Mouse (Mus musculus): Measurements from ENCODE around the gene Tmem190. TPM values are rescaled to one million over a fixed set of nuclear protein-coding genes. Genes with fewer than 3 reads are reported as not detected.
"Not testable (repeated sequence)": the region's sequence is repeated elsewhere in the genome, so short reads cannot be mapped to it uniquely, and the experiment has no call there.

Tmem190 gene
- total RNA-seq, 2 experiments from 2014 or later: not detected

DNA sequence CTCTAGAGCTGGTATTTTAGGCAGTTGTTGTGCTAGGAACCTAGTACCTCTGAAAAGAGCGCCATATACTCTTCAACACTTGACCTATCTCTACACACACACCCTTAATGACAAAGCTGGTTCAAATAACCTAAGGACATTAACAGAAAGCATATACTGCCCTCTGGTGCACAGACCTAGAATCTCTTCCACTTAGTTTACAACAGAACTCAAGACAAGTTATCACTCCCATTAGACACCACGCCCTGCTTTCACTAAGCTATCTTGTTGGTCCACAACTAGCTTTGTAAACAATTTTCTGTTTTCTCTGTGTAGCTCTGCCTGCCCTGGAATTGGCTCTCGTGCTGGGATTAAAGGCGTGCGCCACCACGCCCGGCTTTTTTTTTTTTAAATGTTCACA is 24.0 kb downstream of the Tmem190 start:
- peak in 1 of 2 experiments; percentile 53 for DNase-seq
- intact Hi-C loops (cut with DNase I): loop anchor here (2.0 to 5.0 kb wide), 3 partner anchors 182 to 669 kb away; partner anchors contain the start of gene Leng8

GRCm38 (mm10) chr7:4811131-4811530 is 28.4 kb downstream of the Tmem190 start:
- not testable (repeated sequence) for DNase-seq
- intact Hi-C loops (cut with DNase I): loop anchor here (2.0 to 5.0 kb wide), 4 partner anchors 16 to 131 kb away; partner anchors contain the start of gene Nat14

- intact Hi-C loops (cut with DNase I): loop anchor here (2.0 to 5.0 kb wide), 4 partner anchors 17 to 130 kb away; partner anchors contain the start of gene Nat14
- DNase-seq: no peak
Measured at GRCm38 (mm10) chr7:4811842-4812302, 29.1 kb downstream of the Tmem190 start.

DNA sequence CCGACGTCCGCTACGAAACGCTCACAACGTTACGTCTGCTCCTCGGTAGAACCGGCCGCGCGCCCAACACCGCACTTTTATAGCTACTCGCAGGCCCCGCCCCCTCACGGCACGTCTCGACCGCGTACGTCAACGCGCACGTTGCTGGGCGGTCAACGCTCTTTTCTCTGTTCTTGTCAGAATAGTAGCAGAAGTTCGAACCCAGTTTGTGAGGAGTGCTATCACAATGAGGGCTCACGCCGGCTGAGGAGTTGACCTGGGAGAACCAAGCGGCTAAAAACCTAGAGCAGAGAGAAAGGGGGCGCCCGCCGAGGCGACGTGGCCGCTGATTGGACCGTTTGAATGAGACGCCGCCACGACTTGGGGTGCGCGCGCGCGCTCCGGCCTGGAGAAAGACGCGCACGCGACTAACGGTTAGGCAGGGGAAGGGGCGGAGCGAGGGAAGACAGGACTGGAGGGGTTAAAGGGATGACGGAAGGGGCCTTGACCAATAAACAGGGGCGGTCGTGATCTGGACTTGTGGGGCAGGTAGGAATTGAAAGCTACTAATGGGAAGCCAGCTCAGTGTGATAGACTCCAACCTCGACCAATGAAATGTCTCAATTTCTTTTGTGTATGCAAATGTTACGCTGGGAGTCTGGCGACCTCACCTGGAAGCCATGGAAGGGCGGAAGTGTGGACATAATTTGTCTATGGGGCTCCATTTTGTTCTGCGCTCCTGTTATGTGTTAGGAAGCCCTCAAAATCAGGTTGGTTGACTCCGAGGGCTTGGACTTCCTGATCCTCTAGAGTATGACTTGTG is 29.8 kb downstream of the Tmem190 start, which contains the start of gene Ube2s:
Ube2s (minus strand) TSS at position 288 of the 802 bp plus-strand sequence.
- intact Hi-C loops (cut with DNase I): loop anchor here (5.0 kb wide), 3 partner anchors 55 to 130 kb away; partner anchors contain the start of gene Nat14
- DNase-seq: peak; percentile 97 to 98

DNA sequence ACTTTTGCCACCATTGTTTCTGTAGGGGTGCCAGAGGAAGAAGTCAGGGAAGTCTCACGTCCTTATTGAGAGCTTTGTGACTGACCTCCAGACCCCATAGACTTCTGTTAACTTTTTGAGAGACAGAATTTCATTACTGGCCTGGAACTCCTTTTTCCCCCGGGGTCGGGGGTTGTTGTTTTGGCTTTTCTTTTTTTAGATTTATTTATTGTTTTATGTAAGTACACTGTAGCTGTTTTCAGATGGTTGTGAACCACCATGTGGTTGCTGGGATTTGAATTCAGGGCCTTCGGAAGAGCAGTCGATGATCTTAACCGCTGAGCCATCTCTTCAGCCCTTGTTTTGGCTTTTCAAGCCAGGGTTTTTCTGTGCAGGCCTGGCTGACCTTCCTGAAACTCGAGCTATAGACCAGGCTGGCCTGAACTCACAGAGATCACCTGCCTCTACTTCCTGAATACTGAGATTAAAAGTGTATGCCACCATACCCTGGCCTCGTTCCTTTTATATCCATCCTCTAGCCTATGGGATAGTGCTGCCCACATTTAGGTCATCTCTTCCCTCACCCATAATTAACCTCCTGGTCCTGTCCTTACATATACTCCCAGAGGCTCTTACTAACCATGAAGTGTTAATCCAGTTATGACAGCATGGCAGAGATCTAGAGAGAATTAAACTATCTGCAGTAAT is 30.5 kb downstream of the Tmem190 start:
- DNase-seq: no peak

DNA sequence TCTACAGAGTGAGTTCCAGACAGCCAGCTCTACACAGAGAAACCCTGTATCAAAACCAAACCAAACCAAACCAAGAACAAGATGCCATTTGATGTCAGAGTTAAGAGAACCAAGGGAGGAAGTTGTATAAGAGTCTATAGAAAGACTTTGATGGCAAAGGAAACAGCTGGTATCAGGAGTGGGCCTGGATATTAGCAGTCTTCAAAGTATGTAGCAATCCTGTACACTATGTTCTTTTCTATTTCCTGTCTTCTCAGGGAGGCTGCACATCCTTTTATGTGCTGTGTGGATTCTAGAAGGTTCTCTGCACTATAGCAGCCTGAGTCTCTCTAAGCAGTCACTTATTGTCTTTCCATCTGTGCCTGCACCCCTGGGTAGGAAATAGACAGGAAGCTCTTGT is 33.8 kb downstream of the Tmem190 start:
- intact Hi-C loops (cut with DNase I): no loop called here
- no peak for DNase-seq

More for the DNA sequence above, 30.5 kb downstream of the Tmem190 start:
- intact Hi-C loops (cut with DNase I): loop anchor here (5.0 kb wide), 3 partner anchors 54 to 129 kb away; partner anchors contain the start of gene Nat14

DNA sequence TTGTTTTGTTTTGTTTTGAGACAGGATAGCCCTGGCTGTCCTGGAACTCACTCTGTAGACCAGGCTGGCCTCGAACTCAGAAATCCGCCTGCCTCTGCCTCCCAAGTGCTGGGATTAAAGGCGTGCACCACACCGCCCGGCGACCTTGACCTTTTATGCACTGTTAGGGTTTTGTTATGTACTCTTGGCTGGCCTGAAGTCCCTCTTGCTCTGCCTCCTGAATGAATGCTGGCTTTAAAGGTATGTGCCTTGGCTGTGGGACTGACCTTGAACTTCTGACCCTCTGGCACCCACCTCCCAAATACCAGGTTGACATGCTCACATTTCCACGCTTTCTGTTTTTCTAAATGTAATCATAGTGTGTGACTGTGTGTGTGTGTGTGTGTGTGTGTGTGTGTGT is 38.2 kb downstream of the Tmem190 start:
- DNase-seq; intact Hi-C loops (cut with DNase I): not testable (repeated sequence)

DNA sequence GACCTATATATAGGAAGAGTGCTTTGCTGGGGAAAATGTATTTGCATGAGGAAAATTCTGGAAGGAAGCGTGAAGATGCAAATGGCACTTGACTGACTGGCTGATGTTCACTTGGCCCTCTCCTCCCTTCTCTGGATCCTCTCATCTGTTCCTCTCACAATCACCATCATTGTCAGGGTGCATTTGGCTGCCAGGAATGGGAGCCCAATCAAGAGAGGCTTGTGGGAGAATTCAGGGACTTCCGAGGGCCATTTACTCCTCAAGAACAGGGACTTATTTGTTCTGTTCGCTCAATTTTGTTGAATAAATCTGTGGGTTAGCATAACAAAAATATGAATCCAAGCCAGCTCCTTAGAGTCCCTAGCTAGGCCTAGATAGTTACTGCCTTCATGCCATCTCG is 39.0 kb downstream of the Tmem190 start:
- intact Hi-C loops (cut with DNase I): no loop called here
- no peak for DNase-seq

DNA sequence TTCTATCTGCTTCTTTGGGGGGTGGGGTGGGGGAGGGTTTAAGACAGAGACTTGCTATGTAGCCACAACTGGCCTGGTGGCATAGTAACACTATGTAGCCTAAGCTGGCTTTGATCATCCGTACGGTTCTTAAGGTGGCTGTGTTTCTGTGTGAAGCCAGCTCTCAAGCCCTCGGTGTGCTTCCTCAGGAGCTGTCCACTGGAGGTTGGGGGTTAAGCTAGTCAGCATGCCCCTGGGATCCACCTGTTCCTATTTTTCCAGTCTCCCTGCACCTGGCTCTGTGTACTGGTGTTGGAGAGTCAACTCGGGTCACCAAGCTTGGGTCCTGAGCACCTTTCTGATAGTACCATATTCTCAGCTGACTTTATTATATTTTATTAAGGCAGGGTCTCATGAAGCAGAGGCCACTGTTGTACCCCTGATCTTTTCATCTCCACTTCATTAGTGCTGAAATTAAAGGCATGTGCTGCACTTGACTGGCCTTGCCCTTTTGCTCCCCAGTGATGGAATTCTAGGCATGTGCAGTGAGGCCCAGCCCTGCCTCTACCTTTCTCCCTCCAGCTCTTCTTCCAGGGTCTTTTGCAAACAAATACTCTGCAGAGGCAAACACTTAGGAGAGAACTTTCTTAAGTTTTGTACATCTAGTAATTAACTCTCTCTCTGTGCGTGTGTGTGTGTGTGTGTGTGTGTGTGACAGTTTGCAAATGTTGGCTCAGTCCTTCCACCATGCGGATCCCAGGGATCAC is 39.6 kb downstream of the Tmem190 start:
- DNase-seq: no peak
- intact Hi-C loops (cut with DNase I): no loop called here

DNA sequence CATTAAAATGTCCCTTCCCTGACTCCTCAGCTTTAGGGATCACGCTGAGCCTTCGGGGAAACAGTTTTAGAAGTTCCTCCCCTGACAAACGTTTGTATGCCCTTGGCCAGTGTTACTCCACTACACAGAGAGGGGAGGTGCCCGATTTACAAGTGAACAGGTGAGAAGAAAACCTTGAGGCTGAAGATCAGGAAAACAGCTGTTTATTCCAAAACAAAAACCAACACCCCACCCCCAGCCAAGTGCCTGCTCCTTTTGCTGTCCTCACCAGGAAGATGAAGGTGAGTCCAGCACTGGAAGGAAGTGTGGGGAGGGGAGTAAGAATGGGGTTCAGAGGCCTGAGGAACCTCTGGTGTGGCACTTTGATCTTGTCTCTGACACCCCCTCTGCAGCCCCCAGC is 42.6 kb downstream of the Tmem190 start:
- no peak for DNase-seq
- intact Hi-C loops (cut with DNase I): no loop called here

DNA sequence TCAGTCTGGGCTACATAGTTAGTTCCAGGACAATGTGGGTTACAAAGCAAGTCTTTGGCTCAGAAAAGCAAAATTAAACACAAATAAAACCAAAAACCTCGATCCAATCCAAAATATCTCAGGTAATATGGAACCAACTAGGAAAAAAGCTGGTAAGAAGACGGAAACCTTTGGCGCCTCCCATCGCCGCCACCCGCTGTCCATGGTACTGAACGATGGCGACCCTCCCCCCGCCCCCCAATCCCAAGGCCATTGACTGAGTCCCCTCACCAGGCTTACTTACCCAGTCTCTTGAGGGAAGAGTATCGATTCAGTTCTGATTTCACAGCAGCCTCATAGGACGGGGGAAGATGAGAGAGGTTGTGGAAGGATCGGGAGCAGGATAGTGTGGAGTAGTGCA is 47.7 kb downstream of the Tmem190 start:
- no peak for DNase-seq
- intact Hi-C loops (cut with DNase I): no loop called here

Other genes with a start within 250 kb of the Tmem190 start
- gene Syt5, start 235.4 kb upstream of the Tmem190 start, total RNA-seq (2021): 1 to 10 TPM; 1.4 to 1.9 TPM
- gene Ptprh, start 178.9 kb upstream of the Tmem190 start, total RNA-seq (2021): not detected
- 1 to 10 TPM; 6.8 to 7.4 TPM for gene Tmem86b, start 151.5 kb upstream of the Tmem190 start, total RNA-seq (2021)
- 10 to 100 TPM; 73.7 to 78.8 TPM for gene Ppp6r1, start 123.9 kb upstream of the Tmem190 start, total RNA-seq (2021)
- gene Hspbp1, start 97.9 kb upstream of the Tmem190 start, total RNA-seq (2021): 10 to 100 TPM; 29.2 to 33.7 TPM
- gene Brsk1, start 92.3 kb upstream of the Tmem190 start, total RNA-seq (2021): 1 to 10 TPM; 1.6 to 1.8 TPM
- gene Tmem150b, start 57.7 kb upstream of the Tmem190 start, total RNA-seq (2021): not detected
- gene Kmt5c, start 42.8 kb upstream of the Tmem190 start, total RNA-seq (2021): 10 to 100 TPM; 30.5 to 31.9 TPM
- gene Cox6b2, start 29.8 kb upstream of the Tmem190 start, total RNA-seq (2021): 1 to 10 TPM; 5.2 to 7.0 TPM
- not detected for gene Fam71e2, start 11.6 kb upstream of the Tmem190 start, total RNA-seq (2021)
- gene Il11, start 78 bp upstream of the Tmem190 start, total RNA-seq (2021): under 1 TPM in 1 of 2 experiments, not detected in 1; 0.12 TPM
- 1 to 10 TPM; 4.2 to 4.3 TPM for gene Tmem238, start 6.7 kb downstream of the Tmem190 start, total RNA-seq (2021)
- gene Rpl28, start 9.9 kb downstream of the Tmem190 start, total RNA-seq (2021): 100 to 1,000 TPM; 469 to 532 TPM
- 100 to 1,000 TPM in 1 of 2 experiments, 10 to 100 TPM in 1; 97.9 to 112 TPM for gene Ube2s, start 29.7 kb downstream of the Tmem190 start, total RNA-seq (2021)
- gene Shisa7, start 61.8 kb downstream of the Tmem190 start, total RNA-seq (2021): under 1 TPM in 1 of 2 experiments, not detected in 1; 0.05 TPM
- gene Isoc2b, start 87.3 kb downstream of the Tmem190 start, total RNA-seq (2021): 1 to 10 TPM; 3.1 to 4.2 TPM
- 10 to 100 TPM; 22.9 to 27.0 TPM for gene Isoc2a, start 94.2 kb downstream of the Tmem190 start, total RNA-seq (2021)
- gene Gm36210, start 123.6 kb downstream of the Tmem190 start, total RNA-seq (2021): not detected
- 1 to 10 TPM; 9.4 to 9.6 TPM for gene Zfp628, start 132.3 kb downstream of the Tmem190 start, total RNA-seq (2021)
- 1 to 10 TPM; 5.9 to 6.1 TPM for gene Nat14, start 139.1 kb downstream of the Tmem190 start, total RNA-seq (2021)
- 1 to 10 TPM; 7.8 TPM for gene Ssc5d, start 142.8 kb downstream of the Tmem190 start, total RNA-seq (2021)
- gene Sbk2, start 181.5 kb downstream of the Tmem190 start, total RNA-seq (2021): 10 to 100 TPM in 1 of 2 experiments, 1 to 10 TPM in 1; 4.2 to 11.6 TPM
- gene Sbk3, start 188.2 kb downstream of the Tmem190 start, total RNA-seq (2021): 10 to 100 TPM; 14.9 to 37.3 TPM
- 10 to 100 TPM; 14.3 to 18.1 TPM for gene Zfp579, start 213.2 kb downstream of the Tmem190 start, total RNA-seq (2021)
- 1 to 10 TPM; 8.1 to 8.6 TPM for gene Zfp524, start 231.5 kb downstream of the Tmem190 start, total RNA-seq (2021)
- 10 to 100 TPM; 17.0 to 20.2 TPM for gene Fiz1, start 231.8 kb downstream of the Tmem190 start, total RNA-seq (2021)
- not detected for gene Gm44973, start 232.6 kb downstream of the Tmem190 start, total RNA-seq (2021)
- 10 to 100 TPM; 18.2 to 19.9 TPM for gene Zfp865, start 237.4 kb downstream of the Tmem190 start, total RNA-seq (2021)
- gene Ccdc106, start 237.6 kb downstream of the Tmem190 start, total RNA-seq (2021): under 1 TPM; 0.17 TPM

Data from heart, postnatal 14 days (tissue).